Mouse (Mus musculus) cerebellum, adult 2 months (tissue): Measurements from ENCODE around the gene Ppfibp2.

Experiments
- CTCF ChIP-seq: fragments of 200-500 bp; IDR thresholded peaks from 2 replicates; pipeline ENCODE4 v1.5.1; 2011; ENCODE audit warnings: low read depth, mild to moderate bottlenecking, control low read depth, low read length, moderate library complexity, borderline replicate concordance; ENCODE audit not compliant: insufficient read depth
- POLR2A ChIP-seq: fragments of 200-500 bp; IDR thresholded peaks from 2 replicates; pipeline ENCODE4 v1.6.1; 2011; ENCODE audit warnings: low read length, control low read depth, borderline replicate concordance; ENCODE audit not compliant: insufficient read depth

GRCm38 (mm10) chr7:107683622-107684021, 88.6 kb downstream of the Ppfibp2 start:
- TF ChIP-seq POLR2A = no peak
- TF ChIP-seq CTCF = no peak
